Mouse (Mus musculus): Measurements from ENCODE around the gene Sv2b. TPM values are rescaled to one million over a fixed set of nuclear protein-coding genes. Genes with fewer than 3 reads are reported as not detected.
A peak's percentile ranks its signal among the peaks of the same experiment; 100 is the strongest.
"Not testable (repeated sequence)": the region's sequence is repeated elsewhere in the genome, so short reads cannot be mapped to it uniquely, and the experiment has no call there.

The Sv2b gene
- polyA plus RNA-seq, 1 experiment from 2014 or later: 0.64 TPM

- Histone ChIP-seq H3K4me1 (replicated peaks) (no peaks in the 10 kb centered on the region), H3K27ac (ENCODE audit: poor library complexity, severe bottlenecking) (no peak overlapping the region), H3K9me3 (replicated peaks) (no peaks in the 10 kb centered on the region), H3K4me3 (no peak overlapping the region), H3K4me2 (no peak overlapping the region), H3K36me3 (no peaks in the 10 kb centered on the region), H3K9ac (no peak overlapping the region), H3K27me3 (replicated peaks) (no peaks in the 10 kb centered on the region)
- WGBS: 75% methylated on average over 3 of the region's 3 CpGs
- no peak for ATAC-seq (ENCODE audit: insufficient number of reproducible peaks, low FRiP score)
These were observed 101.0 kb downstream of the Sv2b start for GRCm38 (mm10) chr7:75207965-75208644.

GRCm38 (mm10) chr7:75206671-75207070, 102.4 kb downstream of the Sv2b start:
- H3K9me3 ChIP-seq (replicated peaks): no peaks in the 10 kb centered on the region
- H3K27me3 ChIP-seq (replicated peaks): no peaks in the 10 kb centered on the region
- no peak for ATAC-seq (ENCODE audit: insufficient number of reproducible peaks, low FRiP score)
- WGBS: 78% methylated on average over 3 of the region's 3 CpGs
- no peak overlapping the region for H3K27ac ChIP-seq (ENCODE audit: poor library complexity, severe bottlenecking)
- no peaks in the 10 kb centered on the region for H3K36me3 ChIP-seq
- no peak overlapping the region for H3K4me3 ChIP-seq
- no peak overlapping the region for H3K9ac ChIP-seq
- no peaks in the 10 kb centered on the region for H3K4me1 ChIP-seq (replicated peaks)
- no peak overlapping the region for H3K4me2 ChIP-seq

GRCm38 (mm10) chr7:75205386-75205785, 103.7 kb downstream of the Sv2b start:
- Histone ChIP-seq H3K36me3 (no peaks in the 10 kb centered on the region), H3K4me1 (replicated peaks) (no peaks in the 10 kb centered on the region), H3K9me3 (replicated peaks) (no peaks in the 10 kb centered on the region), H3K27ac (ENCODE audit: poor library complexity, severe bottlenecking) (no peak overlapping the region), H3K4me2 (no peak overlapping the region), H3K27me3 (replicated peaks) (no peaks in the 10 kb centered on the region), H3K4me3 (no peak overlapping the region), H3K9ac (no peak overlapping the region)
- WGBS: 76% methylated on average over 3 of the region's 3 CpGs
- no peak for ATAC-seq (ENCODE audit: insufficient number of reproducible peaks, low FRiP score)

DNA sequence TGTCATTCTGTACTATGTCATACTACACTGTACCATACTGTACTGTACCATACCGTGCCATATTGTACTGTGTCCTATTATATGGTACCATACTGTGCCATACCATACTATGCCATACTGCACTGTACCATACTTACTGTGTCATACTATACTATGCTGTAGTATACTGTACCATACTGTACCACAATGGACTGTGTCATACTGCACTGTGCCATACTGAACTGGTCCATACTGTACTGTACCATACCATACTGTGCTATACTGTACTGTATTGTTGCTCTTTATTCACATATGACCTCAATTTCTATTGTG, 114.2 kb downstream of the Sv2b start:
- not testable (repeated sequence) for H3K4me2 ChIP-seq; H3K4me3 ChIP-seq; H3K4me1 ChIP-seq (replicated peaks); H3K27me3 ChIP-seq (replicated peaks); H3K9ac ChIP-seq; H3K9me3 ChIP-seq (replicated peaks); H3K27ac ChIP-seq (ENCODE audit: poor library complexity, severe bottlenecking); H3K36me3 ChIP-seq
- WGBS: 91% methylated on average over 1 of the region's 1 CpGs
- 0 out of 2 replicates have a peak, but pooled peaks have one; percentile 25 for ATAC-seq (ENCODE audit: insufficient number of reproducible peaks, low FRiP score)

- 84% methylated on average over 4 of the region's 4 CpGs for WGBS
- peak; percentile 45; the same call in 1 of the 2 replicates for ATAC-seq (ENCODE audit: insufficient number of reproducible peaks, low FRiP score)
- no peak overlapping the region for H3K4me3 ChIP-seq
- no peak overlapping the region for H3K27ac ChIP-seq (ENCODE audit: poor library complexity, severe bottlenecking)
- no peaks in the 10 kb centered on the region for H3K36me3 ChIP-seq
- no peaks in the 10 kb centered on the region for H3K9me3 ChIP-seq (replicated peaks)
- no peak overlapping the region for H3K4me2 ChIP-seq
- H3K9ac ChIP-seq: no peak overlapping the region
- H3K27me3 ChIP-seq (replicated peaks): no peaks in the 10 kb centered on the region
- H3K4me1 ChIP-seq (replicated peaks): no peaks in the 10 kb centered on the region
These were observed 114.7 kb downstream of the Sv2b start for GRCm38 (mm10) chr7:75194158-75194918.

DNA sequence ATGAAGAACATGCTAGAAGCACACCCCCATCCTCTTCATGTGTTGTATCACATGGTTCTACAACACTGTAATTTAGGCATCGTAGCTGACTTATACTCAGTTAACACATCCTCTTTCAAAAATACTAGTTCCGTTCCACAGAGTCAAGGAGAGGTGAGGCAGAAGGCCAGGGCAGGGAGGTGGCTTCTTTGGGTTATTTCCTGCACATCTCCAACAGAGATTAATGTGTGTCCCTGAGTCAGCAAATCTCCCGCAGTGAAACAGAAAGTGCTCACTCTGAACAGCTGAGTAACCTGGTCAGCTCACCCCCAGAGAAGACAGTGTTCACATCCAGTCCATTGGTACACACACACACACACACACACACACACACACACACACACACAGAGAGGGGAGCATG, 118.9 kb downstream of the Sv2b start:
- no peaks in the 10 kb centered on the region for H3K4me1 ChIP-seq (replicated peaks)
- no peaks in the 10 kb centered on the region for H3K36me3 ChIP-seq
- H3K9me3 ChIP-seq (replicated peaks): no peaks in the 10 kb centered on the region
- no peak overlapping the region for H3K27ac ChIP-seq (ENCODE audit: poor library complexity, severe bottlenecking)
- H3K27me3 ChIP-seq (replicated peaks): no peaks in the 10 kb centered on the region
- no peak overlapping the region for H3K4me3 ChIP-seq
- H3K9ac ChIP-seq: no peak overlapping the region
- no peak overlapping the region for H3K4me2 ChIP-seq
- WGBS: 72% methylated on average over 3 of the region's 3 CpGs
- ATAC-seq (ENCODE audit: insufficient number of reproducible peaks, low FRiP score): no peak

GRCm38 (mm10) chr7:75175042-75175441, 134.0 kb downstream of the Sv2b start:
- H3K4me1 ChIP-seq (replicated peaks): 0 out of 2 replicates have a peak, but pooled peaks cover 3% of the 10 kb centered on the region
- H3K9ac ChIP-seq: no peak overlapping the region
- no peaks in the 10 kb centered on the region for H3K9me3 ChIP-seq (replicated peaks)
- H3K27me3 ChIP-seq (replicated peaks): no peaks in the 10 kb centered on the region
- no peaks in the 10 kb centered on the region for H3K36me3 ChIP-seq
- ATAC-seq (ENCODE audit: insufficient number of reproducible peaks, low FRiP score): no peak
- H3K4me3 ChIP-seq: no peak overlapping the region
- 76% methylated on average over 3 of the region's 3 CpGs for WGBS
- H3K4me2 ChIP-seq: no peak overlapping the region
- H3K27ac ChIP-seq (ENCODE audit: poor library complexity, severe bottlenecking): no peak overlapping the region

DNA sequence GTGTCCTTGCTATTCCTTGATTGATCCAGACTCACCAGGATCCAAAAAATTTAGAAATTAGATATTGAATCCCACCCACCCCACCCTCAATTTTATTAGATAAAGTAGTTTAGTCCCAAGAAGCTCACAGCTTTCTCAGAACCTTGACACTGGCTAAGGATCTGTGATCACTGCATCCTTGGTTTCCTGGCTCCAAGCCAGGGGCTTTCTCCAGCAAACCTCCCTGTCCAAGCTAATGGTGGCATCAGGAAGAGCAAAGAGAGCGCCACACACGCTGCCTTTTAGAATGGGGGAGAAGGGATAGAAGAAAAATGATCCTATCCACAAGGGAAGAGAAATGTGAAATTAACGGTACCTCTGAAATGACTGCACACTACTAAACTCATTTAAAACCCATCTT, 141.6 kb downstream of the Sv2b start:
- H3K9ac ChIP-seq: no peak overlapping the region
- 81% methylated on average over 3 of the region's 3 CpGs for WGBS
- H3K9me3 ChIP-seq (replicated peaks): no peaks in the 10 kb centered on the region
- no peak overlapping the region for H3K4me2 ChIP-seq
- H3K36me3 ChIP-seq: no peaks in the 10 kb centered on the region
- no peaks in the 10 kb centered on the region for H3K27me3 ChIP-seq (replicated peaks)
- H3K4me3 ChIP-seq: no peak overlapping the region
- H3K4me1 ChIP-seq (replicated peaks): no peaks in the 10 kb centered on the region
- ATAC-seq (ENCODE audit: insufficient number of reproducible peaks, low FRiP score): no peak
- H3K27ac ChIP-seq (ENCODE audit: poor library complexity, severe bottlenecking): no peak overlapping the region

DNA sequence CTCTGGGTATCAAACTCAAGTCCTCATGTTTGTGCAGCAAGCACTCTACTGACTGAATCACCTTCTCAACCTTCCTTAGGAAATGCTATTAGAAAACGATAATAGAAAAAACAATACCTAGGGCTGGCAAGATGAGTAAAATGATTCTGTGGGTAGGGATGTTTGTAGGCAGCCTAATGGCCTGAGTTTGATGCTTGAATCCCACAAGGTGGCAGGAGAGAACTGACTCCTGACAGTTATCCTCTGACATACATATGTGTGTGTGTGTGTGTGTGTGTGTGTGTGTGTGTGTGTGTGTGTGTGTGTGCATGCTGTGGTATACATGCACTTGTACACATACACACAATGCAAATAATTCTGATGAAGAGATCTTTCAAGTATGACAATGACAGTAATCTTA, 161.9 kb downstream of the Sv2b start:
- no peaks in the 10 kb centered on the region for H3K9me3 ChIP-seq (replicated peaks)
- WGBS: 70% methylated on average over 1 of the region's 1 CpGs
- no peak overlapping the region for H3K4me2 ChIP-seq
- H3K9ac ChIP-seq: no peak overlapping the region
- no peak overlapping the region for H3K4me3 ChIP-seq
- H3K4me1 ChIP-seq (replicated peaks): peaks cover 12% of the 10 kb centered on the region
- H3K27me3 ChIP-seq (replicated peaks): no peaks in the 10 kb centered on the region
- ATAC-seq (ENCODE audit: insufficient number of reproducible peaks, low FRiP score): no peak
- no peak overlapping the region for H3K27ac ChIP-seq (ENCODE audit: poor library complexity, severe bottlenecking)
- H3K36me3 ChIP-seq: no peaks in the 10 kb centered on the region

DNA sequence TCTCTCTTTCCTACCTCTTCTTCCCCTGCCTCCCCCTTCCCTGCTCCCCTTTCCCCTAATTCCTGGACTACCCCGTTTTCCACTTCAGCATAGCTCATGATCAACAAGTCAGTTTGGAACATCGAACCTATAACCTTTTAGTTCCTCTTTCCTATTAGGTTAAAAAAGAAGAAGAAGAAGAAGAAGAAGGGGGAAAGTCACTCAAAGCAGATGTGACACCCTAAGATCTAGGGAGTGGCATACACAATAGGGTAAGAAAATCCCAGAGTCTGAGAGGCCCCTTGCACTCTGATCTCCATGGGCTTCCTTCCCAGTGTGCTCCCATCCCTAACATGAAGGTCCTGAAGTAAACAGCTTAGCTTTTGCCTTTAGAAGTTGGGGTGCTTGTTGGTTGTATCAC, 166.3 kb downstream of the Sv2b start:
- peak overlapping the region; percentile 84; the same call in 1 of the 2 replicates for H3K4me2 ChIP-seq
- no peak overlapping the region for H3K9ac ChIP-seq
- H3K4me3 ChIP-seq: no peak overlapping the region
- ATAC-seq (ENCODE audit: insufficient number of reproducible peaks, low FRiP score): no peak
- H3K36me3 ChIP-seq: no peaks in the 10 kb centered on the region
- 36% methylated on average over 2 of the region's 2 CpGs for WGBS
- H3K27me3 ChIP-seq (replicated peaks): peaks cover 11% of the 10 kb centered on the region; the same call in 1 of the 2 replicates
- no peak overlapping the region for H3K27ac ChIP-seq (ENCODE audit: poor library complexity, severe bottlenecking)
- no peaks in the 10 kb centered on the region for H3K9me3 ChIP-seq (replicated peaks)
- H3K4me1 ChIP-seq (replicated peaks): peaks cover 19% of the 10 kb centered on the region

DNA sequence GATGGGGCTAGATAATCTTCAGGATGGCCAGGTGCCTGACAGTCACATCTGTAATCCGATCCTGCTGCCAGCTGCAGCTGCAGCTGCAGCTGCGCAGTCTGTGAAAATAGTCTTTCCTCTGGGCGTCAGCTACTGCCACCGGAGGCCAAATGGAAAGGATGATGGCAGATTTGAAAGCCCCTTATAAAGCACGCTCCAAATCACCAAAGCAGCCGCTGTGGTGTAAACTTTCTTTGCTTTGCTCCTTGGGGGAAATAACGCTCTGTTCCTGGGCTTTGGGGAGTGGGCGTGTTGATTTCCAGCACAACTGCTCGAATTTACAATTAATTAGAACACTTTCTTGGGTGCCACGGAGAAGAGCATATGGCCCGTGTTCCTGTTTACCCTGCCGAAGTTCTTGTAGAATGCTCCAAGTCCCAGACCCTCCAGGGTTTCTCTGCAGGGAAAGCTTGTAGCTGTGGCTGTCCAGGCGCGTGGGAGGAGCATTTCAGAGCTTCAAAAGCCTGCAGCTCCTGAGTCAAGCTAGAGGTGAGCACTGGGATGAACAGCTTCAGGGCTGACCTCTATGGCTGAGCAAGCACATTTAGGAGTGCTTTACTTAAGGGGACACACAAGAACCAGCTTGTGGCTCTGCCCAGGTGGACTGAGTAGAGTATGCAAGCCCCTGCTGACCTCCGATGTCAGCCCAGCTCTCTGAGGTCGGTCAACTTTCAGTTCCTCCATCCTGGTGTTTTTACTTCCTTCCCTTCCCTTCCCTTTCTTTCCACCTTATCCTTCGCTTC, 167.0 kb downstream of the Sv2b start:
- peaks cover 25% of the 10 kb centered on the region for H3K4me1 ChIP-seq (replicated peaks)
- H3K36me3 ChIP-seq: no peaks in the 10 kb centered on the region
- no peak for ATAC-seq (ENCODE audit: insufficient number of reproducible peaks, low FRiP score)
- no peak overlapping the region for H3K27ac ChIP-seq (ENCODE audit: poor library complexity, severe bottlenecking)
- H3K4me3 ChIP-seq: peak overlapping the region; percentile 45
- H3K9me3 ChIP-seq (replicated peaks): no peaks in the 10 kb centered on the region
- peak overlapping the region; percentile 84 for H3K4me2 ChIP-seq
- H3K27me3 ChIP-seq (replicated peaks): peaks cover 11% of the 10 kb centered on the region; the same call in 1 of the 2 replicates
- no peak overlapping the region; the same call in 1 of the 2 replicates for H3K9ac ChIP-seq
- 5% methylated on average over 17 of the region's 17 CpGs for WGBS

Data from heart, embryonic 12.5 days (tissue).